Mouse (Mus musculus) myocyte (in vitro differentiated cells): ENCODE measurements around the gene Prkag2.

Experiments used
- CEBPB ChIP-seq: IDR thresholded peaks from 2 replicates; pipeline ENCODE4 v1.6.1; 2011; ENCODE audit warnings: mild to moderate bottlenecking, moderate library complexity; ENCODE audit not compliant: poor library complexity, insufficient read depth, severe bottlenecking
- MAX ChIP-seq: IDR thresholded peaks from one replicate; pipeline ENCODE4 v1.6.1; 2011; ENCODE audit warnings: low read depth, mild to moderate bottlenecking, control low read depth
- POLR2A ChIP-seq: IDR thresholded peaks from one replicate; pipeline ENCODE4 v1.6.1; 2011; ENCODE audit warnings: low read depth, mild to moderate bottlenecking, control low read depth, moderate library complexity; ENCODE audit not compliant: insufficient read length
- USF1 ChIP-seq: IDR thresholded peaks from one replicate; pipeline ENCODE4 v1.6.1; 2011; ENCODE audit warnings: low read depth, mild to moderate bottlenecking, control low read depth, moderate library complexity

- TF ChIP-seq POLR2A (no peak), USF1 (no peak), CEBPB (no peak), MAX (no peak)
Observed at GRCm38 (mm10) chr5:24873221-24873620, 227.2 kb downstream of the Prkag2 start.
